Mouse (Mus musculus) thymus, postnatal 25 days (tissue): Measurements from ENCODE around the gene Mecom.

Source experiments
- DNase-seq: peaks from one replicate; pipeline ENCODE4 v3.0.0; 2022

Gene Mecom

GRCm38 (mm10) chr3:30132981-30133380 lies 414.8 kb downstream of the Mecom start:
- DNase-seq: no peak

- DNase-seq: no peak
Observed at GRCm38 (mm10) chr3:30132370-30132769, 415.4 kb downstream of the Mecom start.

DNA sequence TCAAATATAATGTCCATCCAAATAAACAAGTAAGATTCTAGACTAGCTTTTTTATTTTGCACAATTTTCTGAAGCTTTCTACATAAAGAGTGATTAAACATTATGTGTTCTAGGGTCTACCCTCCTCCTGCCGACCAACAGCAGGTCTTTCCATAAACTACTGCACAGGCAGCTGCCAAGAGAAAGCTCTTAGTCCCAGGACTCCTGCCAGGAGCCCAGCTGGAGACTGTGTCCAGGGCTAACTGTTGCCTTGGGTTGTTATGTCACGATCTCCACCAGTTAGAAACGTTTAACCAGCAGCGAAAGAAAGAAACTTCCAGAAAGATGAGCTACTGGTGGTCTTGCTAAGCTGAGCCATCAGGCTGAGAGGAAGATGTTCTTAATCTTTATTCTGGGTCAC lies 417.3 kb downstream of the Mecom start:
- no peak for DNase-seq

DNA sequence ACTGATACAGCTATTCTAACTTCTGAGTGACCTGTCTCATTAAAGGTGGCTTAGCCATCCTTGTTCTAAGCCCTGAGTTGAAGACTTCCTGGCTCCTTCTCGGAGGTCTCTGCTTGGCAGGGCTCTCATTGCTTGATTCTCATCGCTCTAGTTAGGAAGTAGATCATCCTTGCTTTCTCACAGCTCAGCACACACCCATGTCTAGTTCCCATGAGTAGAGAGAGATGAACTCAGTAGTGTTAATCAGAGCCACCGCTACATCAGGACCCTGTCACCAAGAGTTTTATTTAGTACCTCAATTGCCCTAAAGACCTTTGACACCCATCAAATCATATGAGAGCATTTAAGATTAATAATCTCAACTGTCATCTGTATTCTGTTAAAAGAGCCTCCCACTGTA lies 425.2 kb downstream of the Mecom start:
- DNase-seq: no peak

DNA sequence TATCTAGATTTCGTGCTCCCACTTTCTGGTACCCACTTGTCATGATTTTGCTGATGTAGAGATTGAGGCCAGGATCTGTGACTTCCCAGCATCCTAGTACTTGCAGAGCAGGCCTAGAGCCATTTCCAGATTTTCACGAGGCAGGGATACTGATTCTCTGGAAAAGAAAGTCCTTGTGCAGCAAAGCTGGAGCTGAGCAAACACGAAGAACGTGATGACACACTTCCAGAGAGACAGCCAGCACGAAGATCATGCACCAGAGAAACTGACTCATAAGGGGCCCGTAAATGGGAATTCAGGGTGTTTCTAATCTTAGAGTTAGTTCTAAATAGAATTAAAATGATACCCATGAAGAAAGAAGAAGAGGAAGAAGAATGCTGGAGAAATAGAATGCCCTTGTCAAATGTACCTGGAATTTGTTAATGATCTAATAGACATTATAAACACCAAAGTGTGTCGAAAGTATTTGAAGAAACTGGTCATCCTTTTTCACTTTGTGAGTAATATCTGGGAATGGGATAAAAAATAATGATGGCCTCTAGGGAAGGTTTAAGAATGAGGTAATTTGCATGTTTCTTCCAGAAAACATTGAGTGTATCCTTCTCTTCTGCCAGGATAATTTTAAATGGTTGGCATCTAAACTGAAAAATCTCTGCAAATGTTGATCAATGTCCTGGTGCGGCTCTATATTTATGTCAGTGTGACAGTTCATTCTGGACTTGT lies 426.9 kb downstream of the Mecom start:
- no peak for DNase-seq

DNA sequence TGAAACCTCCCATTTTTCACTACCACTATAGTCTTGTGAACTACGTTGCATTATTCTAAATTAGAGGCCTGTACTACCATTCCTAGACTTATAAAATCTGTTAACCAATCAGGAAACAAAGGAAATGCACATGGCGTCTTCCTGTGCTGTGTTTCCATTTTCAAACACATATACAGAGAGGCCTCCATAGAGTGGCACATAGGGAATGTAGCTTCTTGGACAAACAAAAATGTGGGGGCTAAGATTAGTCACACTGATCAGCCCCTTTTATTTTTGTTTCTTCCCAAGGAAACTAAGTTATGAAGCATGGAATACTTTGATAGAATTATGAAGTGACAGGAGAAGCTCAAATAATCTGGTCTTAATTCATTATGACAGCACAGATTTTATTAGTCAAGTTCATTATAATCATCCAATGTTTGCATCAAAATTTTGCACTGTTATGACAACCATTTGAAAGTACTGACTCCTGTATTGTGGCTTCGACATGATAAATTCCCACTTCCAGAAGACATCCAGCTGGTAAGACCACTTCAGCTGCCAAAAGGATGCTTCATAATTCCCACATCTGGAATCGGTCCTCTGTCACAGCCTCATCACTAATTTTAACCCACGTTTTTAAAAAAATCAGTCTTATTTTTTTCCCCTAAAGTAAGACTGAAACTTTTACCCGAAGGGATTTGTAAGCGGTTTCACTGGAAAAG lies 429.1 kb downstream of the Mecom start:
- DNase-seq: no peak

- no peak for DNase-seq
Observed at GRCm38 (mm10) chr3:30113249-30113770, 434.5 kb downstream of the Mecom start.

- no peak for DNase-seq
Observed at GRCm38 (mm10) chr3:30107945-30108670, 439.7 kb downstream of the Mecom start.

GRCm38 (mm10) chr3:30106481-30106880 lies 441.3 kb downstream of the Mecom start:
- DNase-seq: no peak

- no peak for DNase-seq
Observed at GRCm38 (mm10) chr3:30105859-30106258, 441.9 kb downstream of the Mecom start.

- DNase-seq: no peak
Observed at GRCm38 (mm10) chr3:30105194-30105823, 442.5 kb downstream of the Mecom start.

DNA sequence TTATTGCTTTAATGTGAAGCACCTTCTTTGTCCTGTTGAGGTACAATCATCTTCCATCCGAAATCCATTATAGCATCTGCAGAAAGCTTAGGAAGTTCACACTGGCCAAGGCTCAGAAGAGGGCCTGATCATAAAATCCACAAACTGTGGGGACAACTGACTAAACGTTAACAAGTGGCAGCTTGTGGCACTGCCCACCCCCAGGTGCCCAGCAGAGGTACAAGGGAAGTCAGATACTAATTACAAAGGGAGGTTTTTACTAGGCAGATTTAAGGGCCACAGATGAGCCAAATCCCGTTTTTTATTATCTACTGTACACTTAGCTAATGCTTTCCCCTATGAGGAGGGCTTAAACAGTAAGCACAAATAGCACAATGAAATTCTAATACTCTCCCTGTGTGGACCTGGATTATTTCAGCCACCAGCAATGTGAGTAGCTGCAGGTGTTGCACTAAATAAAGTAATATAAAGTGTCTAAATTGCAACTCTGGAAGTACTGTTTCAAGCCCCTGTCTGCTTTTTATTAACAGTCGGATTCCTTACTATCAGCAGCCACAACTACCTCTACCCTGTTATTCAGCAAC lies 443.2 kb downstream of the Mecom start:
- DNase-seq: no peak

GRCm38 (mm10) chr3:30101146-30101545 lies 446.7 kb downstream of the Mecom start:
- no peak for DNase-seq

- DNase-seq: no peak
Observed at GRCm38 (mm10) chr3:30097713-30098112, 450.1 kb downstream of the Mecom start.

GRCm38 (mm10) chr3:30097129-30097528 lies 450.7 kb downstream of the Mecom start:
- DNase-seq: no peak

DNA sequence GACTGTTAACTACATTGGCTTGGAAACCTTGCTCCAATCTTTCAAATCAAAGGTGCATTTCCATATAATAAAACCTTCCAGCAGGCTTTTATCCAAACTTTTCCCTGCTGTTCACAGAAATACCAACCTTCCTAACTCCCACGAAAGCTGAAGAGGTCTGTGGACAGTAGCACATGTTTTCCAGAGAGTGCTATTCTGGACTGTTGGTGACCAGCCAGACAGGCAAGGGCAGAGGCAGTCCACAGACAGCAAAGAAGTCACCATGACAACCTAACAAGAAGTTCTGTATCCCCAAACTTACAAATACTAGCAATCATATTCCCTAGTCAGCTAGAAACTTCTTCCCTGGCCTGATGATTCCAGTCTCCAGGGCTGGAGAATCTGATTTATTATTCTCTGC lies 454.8 kb downstream of the Mecom start:
- DNase-seq: no peak

GRCm38 (mm10) chr3:30092481-30092880 lies 455.3 kb downstream of the Mecom start:
- DNase-seq: no peak

DNA sequence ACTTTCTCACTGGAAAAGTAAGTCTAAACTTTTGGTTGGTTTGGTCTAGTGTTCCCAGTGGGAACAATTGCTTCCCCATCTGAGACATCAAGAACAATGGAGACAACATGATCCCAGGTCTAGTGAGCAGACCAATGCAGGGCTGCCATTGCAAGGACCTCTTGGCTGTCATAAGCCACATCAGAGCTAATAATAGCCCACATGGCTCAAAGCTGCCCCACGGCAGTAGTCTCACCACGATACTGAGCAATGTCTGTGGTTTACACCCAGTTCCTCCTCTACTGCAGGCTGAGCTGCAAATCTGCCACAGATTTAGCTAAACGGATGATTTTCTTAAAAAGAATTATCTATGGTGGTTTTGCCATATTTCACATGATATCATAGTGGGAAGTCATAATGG lies 455.9 kb downstream of the Mecom start:
- no peak for DNase-seq

GRCm38 (mm10) chr3:30091401-30091800 lies 456.4 kb downstream of the Mecom start:
- DNase-seq: no peak

DNA sequence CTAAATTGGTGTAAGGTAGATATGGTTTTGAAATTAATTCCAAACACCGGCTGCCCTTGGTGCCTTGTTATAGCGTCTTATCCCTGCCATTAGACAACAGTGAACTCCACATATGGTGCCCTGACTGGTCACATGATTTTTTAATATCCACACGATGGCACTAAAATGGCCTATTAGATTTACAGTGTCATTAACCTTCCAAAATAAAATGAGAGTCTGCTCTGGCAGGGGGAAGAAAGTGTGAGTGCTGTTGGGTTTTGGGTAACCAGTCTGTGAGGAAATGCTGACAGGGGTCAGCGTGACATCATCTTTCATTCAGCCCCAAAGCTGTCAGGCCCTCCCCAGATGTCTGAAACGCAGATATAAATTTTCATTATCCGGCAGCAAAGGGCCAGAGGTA lies 461.7 kb downstream of the Mecom start:
- no peak for DNase-seq

GRCm38 (mm10) chr3:30083842-30084241 lies 464.0 kb downstream of the Mecom start:
- DNase-seq: no peak

- no peak for DNase-seq
Observed at GRCm38 (mm10) chr3:30083268-30083667, 464.5 kb downstream of the Mecom start.

GRCm38 (mm10) chr3:30080827-30081226 lies 467.0 kb downstream of the Mecom start:
- no peak for DNase-seq
